Mouse (Mus musculus) brown adipose tissue, adult 24 weeks (tissue): ENCODE data around the gene Dennd2a. TPM values are rescaled to one million over a fixed set of nuclear protein-coding genes. Genes with fewer than 3 reads are reported as not detected.

Experiments
- H3K27ac ChIP-seq: fragments of 200-500 bp; replicated peaks from 2 replicates; pipeline ENCODE4 v1.5.1; 2012; ENCODE audit warnings: low read depth, mild to moderate bottlenecking, low read length
- H3K4me1 ChIP-seq: fragments of 200-500 bp; 2 replicates; pipeline ENCODE4 v1.6.1; 2012; ENCODE audit warnings: low read length, mixed read lengths; ENCODE audit not compliant: control insufficient read depth, insufficient read depth, insufficient read length
- H3K4me3 ChIP-seq: fragments of 200-500 bp; 2 replicates; pipeline ENCODE4 v1.5.1; 2012; ENCODE audit warnings: low read depth, mild to moderate bottlenecking, low read length, moderate library complexity; ENCODE audit not compliant: insufficient read depth
- polyA plus RNA-seq: library from polyadenylated mRNA; stranded (reverse); fragments of >200 nt; gene quantifications from 2 replicates; pipeline ENCODE4 v1.2.4, GENCODE M21; 2012; ENCODE audit not compliant: missing spikeins, insufficient read depth, insufficient read length

The Dennd2a gene
- polyA plus RNA-seq, 1 experiment: 1.7 TPM

DNA sequence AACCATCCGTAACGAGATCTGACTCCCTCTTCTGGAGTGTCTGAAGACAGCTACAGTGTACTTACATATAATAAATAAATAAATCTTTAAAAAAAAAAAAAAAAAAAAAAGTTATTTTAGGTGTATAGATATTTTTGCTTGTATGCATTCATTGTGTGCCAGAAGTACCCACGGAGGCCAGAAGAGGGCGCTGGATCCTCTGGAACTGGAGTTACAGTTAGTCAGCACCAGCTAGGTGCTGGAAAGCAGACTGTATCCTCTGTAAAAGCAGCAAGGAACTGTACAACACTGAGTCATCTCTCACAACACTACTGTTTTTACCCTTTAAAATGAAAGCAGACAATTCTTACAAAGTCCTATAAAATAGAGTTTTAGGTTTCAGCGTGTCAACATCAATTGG, 141.9 kb downstream of the Dennd2a start:
- H3K4me1 ChIP-seq: no peaks in the 10 kb centered on the region; the same call in 1 of the 2 replicates
- H3K4me3 ChIP-seq: no peak overlapping the region
- no peak overlapping the region for H3K27ac ChIP-seq

DNA sequence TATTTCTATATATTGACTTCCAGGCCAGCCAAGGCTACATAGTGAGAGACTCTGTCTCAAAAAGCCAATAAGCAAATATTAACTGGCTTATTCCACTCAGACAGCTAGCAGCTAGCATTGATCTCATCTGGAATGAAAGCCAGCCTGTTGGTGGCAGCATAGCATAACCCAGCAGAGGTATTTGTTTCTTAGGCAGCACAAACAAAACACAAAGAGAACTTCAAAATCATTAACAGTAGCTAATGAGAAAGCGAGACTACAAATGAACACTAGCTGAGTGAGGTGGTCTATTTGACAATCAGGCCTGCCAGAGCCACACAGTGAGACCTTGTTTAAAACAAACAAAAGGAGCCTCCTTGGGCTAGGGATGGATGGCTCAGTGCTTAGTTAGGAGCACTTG, 143.6 kb downstream of the Dennd2a start:
- Histone ChIP-seq H3K27ac (no peak overlapping the region), H3K4me3 (no peak overlapping the region), H3K4me1 (no peaks in the 10 kb centered on the region; the same call in 1 of the 2 replicates)

Other genes starting within 250 kb of the Dennd2a start
- gene Slc37a3, start 180.2 kb downstream of the Dennd2a start, polyA plus RNA-seq: 7.4 and 11.0 TPM in 2 replicates
- not detected in 2 replicates for gene Rab19, start 176.7 kb downstream of the Dennd2a start, polyA plus RNA-seq
- gene Mkrn1, start 137.4 kb downstream of the Dennd2a start, polyA plus RNA-seq: 19.3 and 32.6 TPM in 2 replicates
- gene Adck2, start 16.0 kb upstream of the Dennd2a start, polyA plus RNA-seq: 10.4 and 12.6 TPM in 2 replicates
- not detected in 2 replicates for gene Gm42420, start 27.9 kb upstream of the Dennd2a start, polyA plus RNA-seq
- 819 and 928 TPM in 2 replicates for gene Ndufb2, start 34.7 kb upstream of the Dennd2a start, polyA plus RNA-seq
- 5.0 and 10.7 TPM in 2 replicates for gene Braf, start 167.6 kb upstream of the Dennd2a start, polyA plus RNA-seq